Mouse (Mus musculus): ENCODE results near the gene Cdc34b. TPM values are rescaled to one million over a fixed set of nuclear protein-coding genes. Genes with fewer than 3 reads are reported as not detected.

Cdc34b gene
- total and polyA plus RNA-seq, 2 experiments from 2014 or later, result not detected

DNA sequence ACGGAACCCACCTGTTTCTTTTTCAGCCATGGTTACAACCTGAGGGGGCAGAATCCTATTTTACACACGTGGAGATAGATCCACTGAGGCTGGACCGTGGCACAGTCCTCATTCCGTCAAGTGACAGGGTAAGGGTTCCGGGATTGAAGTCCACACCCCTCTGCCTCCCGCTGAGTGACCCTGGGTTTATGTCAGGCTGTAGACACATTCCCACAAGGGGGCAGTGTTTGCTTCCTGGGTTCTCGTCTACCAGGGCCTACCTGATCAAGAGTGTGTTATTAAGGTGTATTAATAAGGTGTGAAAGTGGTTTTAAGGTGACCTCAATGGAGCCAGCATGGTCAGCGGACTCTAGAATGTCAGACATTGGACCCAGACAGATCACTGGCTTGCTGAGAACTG, 8.8 kb upstream of the Cdc34b start:
- DNase-seq (no peak), ATAC-seq (no peak)
- Histone ChIP-seq H3K4me1 (ENCODE audit: insufficient read depth) (no peaks in the 10 kb centered on the region), H3K4me3 (ENCODE audit: low read depth, low read length) (no peak overlapping the region), H3K9me3 (ENCODE audit: low read length) (no peaks in the 10 kb centered on the region), H3K27me3 (ENCODE audit: insufficient read depth, low read length) (no peaks in the 10 kb centered on the region), H3K27ac (ENCODE audit: low read depth, low read length) (no peak overlapping the region), H3K4me2 (ENCODE audit: low read depth) (no peak overlapping the region), H3K36me3 (ENCODE audit: insufficient read depth) (no peaks in the 10 kb centered on the region), H3K9ac (no peak overlapping the region)
- 50% methylated on average over 8 of the region's 8 CpGs for WGBS
- TF ChIP-seq CTCF (IDR thresholded peaks at IDR 0.05; ENCODE audit: low read depth), result no peak

DNA sequence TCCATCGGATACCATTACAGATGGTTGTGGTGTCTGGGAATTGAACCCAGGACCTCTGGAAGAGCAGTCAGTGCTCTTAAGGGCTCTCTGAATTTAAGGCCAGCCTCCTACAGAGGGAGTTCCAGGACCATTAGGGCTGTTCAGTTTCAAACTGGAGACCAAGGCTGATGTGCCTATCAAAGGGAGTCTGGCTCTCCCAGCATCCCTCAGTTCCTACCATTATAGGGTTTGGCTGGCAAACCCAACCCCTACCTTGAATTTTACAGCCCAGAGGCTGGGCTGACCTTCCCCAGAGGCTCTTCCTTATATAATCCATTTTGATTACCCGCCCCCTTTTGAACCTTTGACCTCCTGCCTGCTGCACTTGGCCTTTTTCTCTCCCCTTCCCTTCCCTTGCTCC, 5.8 kb upstream of the Cdc34b start:
- DNase-seq, result no peak
- 80% methylated on average over 2 of the region's 2 CpGs for WGBS
- Histone ChIP-seq H3K36me3 (ENCODE audit: insufficient read depth) (no peaks in the 10 kb centered on the region), H3K9ac (no peak overlapping the region), H3K4me1 (ENCODE audit: insufficient read depth) (no peaks in the 10 kb centered on the region), H3K27ac (ENCODE audit: low read depth, low read length) (no peak overlapping the region), H3K4me2 (ENCODE audit: low read depth) (no peak overlapping the region), H3K4me3 (ENCODE audit: low read depth, low read length) (no peak overlapping the region), H3K27me3 (ENCODE audit: insufficient read depth, low read length) (no peaks in the 10 kb centered on the region), H3K9me3 (ENCODE audit: low read length) (no peaks in the 10 kb centered on the region)
- no peak for ATAC-seq
- TF ChIP-seq CTCF (IDR thresholded peaks at IDR 0.05; ENCODE audit: low read depth), result no peak

DNA sequence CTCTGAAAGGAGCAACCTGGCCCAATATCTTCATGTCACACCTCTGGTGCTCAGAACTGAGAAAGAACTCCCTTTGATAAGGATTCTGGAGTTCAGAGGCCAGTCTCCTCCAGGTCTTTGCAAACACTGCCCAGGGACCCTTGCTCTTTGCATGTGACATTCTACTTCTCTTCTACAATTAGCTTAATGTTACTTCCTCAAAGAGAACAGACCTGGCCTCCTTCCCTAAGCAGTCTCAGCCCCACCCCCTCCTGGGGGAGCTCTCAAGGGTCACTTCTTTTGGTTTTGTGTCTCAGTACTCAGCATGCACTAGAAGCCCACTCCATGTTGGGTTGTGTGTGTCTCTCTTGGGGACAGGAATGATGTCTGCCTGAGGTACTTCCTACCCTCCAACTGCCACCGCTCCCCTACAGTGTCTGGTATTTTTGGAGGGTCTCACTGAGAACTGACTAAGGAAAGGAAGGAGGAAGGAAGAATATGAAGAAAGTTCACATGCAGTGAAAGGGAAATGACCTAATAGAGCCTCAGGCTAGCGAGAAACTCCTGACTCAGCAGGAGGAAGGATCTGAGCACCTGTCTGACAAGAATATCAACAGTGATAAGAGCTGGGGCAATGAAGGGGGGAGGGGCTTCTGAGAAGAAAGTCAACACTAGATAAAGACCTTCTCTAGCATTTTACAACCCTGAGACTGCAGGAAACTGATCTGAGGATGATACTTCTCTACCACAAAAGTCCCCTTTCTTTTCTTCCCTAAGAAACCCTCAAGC, 11.5 kb downstream of the Cdc34b start:
- H3K27me3 ChIP-seq (ENCODE audit: insufficient read depth, low read length), result no peaks in the 10 kb centered on the region
- H3K9me3 ChIP-seq (ENCODE audit: low read length), result no peaks in the 10 kb centered on the region
- H3K4me3 ChIP-seq (ENCODE audit: low read depth, low read length), result no peak overlapping the region
- H3K36me3 ChIP-seq (ENCODE audit: insufficient read depth), result no peaks in the 10 kb centered on the region
- DNase-seq (no peak), ATAC-seq (no peak)
- H3K4me1 ChIP-seq (ENCODE audit: insufficient read depth), result no peaks in the 10 kb centered on the region
- H3K9ac ChIP-seq, result no peak overlapping the region
- 79% methylated on average over 2 of the region's 2 CpGs for WGBS
- no peak overlapping the region for H3K4me2 ChIP-seq (ENCODE audit: low read depth)
- TF ChIP-seq CTCF (IDR thresholded peaks at IDR 0.05; ENCODE audit: low read depth), result no peak
- H3K27ac ChIP-seq (ENCODE audit: low read depth, low read length), result no peak overlapping the region

DNA sequence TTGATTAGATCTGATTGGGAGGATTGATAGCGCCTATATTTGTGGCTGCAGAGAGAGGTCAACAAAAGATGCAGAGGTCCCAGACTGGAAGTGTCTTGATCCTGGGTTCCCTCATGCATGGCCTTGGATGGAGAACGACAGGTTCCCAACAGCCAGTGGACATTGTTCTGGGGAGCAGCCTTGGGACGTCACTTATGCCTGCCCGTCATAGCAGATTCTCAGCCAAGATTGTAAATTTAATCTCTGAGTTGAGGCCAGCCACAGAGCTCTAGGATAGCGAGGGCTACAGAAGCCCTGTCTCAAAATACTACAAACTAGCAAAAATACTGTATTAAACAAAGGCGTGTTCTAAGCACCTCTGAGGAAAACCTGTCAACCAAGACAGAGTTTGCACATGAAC, 18.3 kb downstream of the Cdc34b start:
- 87% methylated on average over 6 of the region's 6 CpGs for WGBS
- no peak for ATAC-seq
- TF ChIP-seq CTCF (IDR thresholded peaks at IDR 0.05; ENCODE audit: low read depth), result no peak

DNA sequence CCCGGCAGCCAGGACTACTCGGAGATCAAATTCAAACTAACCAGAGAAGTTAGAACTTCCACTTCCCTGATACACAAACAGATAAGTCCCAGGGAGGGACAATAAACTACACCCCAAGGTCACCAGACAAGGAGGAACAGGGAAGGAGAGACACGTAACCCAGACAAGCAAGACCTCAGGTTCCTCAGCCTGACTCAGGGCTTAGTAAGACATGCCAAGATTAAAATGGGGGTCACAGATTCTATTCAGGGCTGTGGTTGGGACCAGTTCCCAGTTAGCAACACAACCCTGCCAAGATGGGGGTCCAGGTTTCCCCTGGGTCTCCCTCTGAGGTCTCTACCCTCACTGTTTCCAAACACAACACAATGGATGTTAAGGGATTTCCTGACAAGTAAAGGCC, 18.8 kb downstream of the Cdc34b start:
- Histone ChIP-seq H3K4me2 (ENCODE audit: low read depth) (no peak overlapping the region), H3K27ac (ENCODE audit: low read depth, low read length) (no peak overlapping the region), H3K27me3 (ENCODE audit: insufficient read depth, low read length) (no peaks in the 10 kb centered on the region), H3K9me3 (ENCODE audit: low read length) (no peaks in the 10 kb centered on the region), H3K4me3 (ENCODE audit: low read depth, low read length) (no peak overlapping the region), H3K9ac (no peak overlapping the region), H3K4me1 (ENCODE audit: insufficient read depth) (no peaks in the 10 kb centered on the region), H3K36me3 (ENCODE audit: insufficient read depth) (no peaks in the 10 kb centered on the region)
- no peak for DNase-seq
- TF ChIP-seq CTCF (IDR thresholded peaks at IDR 0.05; ENCODE audit: low read depth), result no peak
- 81% methylated on average over 3 of the region's 3 CpGs for WGBS
- ATAC-seq, result no peak

More for the DNA sequence above, 18.3 kb downstream of the Cdc34b start:
- no peak for DNase-seq
- Histone ChIP-seq H3K27me3 (ENCODE audit: insufficient read depth, low read length) (no peaks in the 10 kb centered on the region), H3K9ac (no peak overlapping the region), H3K27ac (ENCODE audit: low read depth, low read length) (no peak overlapping the region), H3K36me3 (ENCODE audit: insufficient read depth) (no peaks in the 10 kb centered on the region), H3K9me3 (ENCODE audit: low read length) (no peaks in the 10 kb centered on the region), H3K4me3 (ENCODE audit: low read depth, low read length) (no peak overlapping the region), H3K4me2 (ENCODE audit: low read depth) (no peak overlapping the region), H3K4me1 (ENCODE audit: insufficient read depth) (no peaks in the 10 kb centered on the region)

DNA sequence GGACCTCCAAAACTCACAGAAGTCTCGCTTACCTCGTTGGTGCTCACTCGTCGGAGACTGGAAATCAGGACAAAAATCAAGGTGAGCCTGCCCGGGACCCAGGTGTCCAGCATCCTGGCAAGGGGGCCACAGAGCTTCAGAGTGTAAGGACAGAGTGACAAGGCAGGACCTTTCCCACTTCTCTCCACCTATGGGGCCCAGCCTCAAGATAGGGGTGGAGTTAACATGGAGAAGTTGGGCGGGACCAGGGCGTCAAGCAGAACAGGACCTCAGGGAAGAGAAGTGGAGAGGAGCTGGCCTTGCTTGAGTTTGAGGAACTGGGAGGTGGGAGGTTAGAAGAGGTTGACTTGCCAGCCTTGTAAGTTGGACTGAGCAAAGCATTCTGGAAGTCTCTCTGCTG, 19.2 kb downstream of the Cdc34b start:
- no peak overlapping the region for H3K4me2 ChIP-seq (ENCODE audit: low read depth)
- no peaks in the 10 kb centered on the region for H3K27me3 ChIP-seq (ENCODE audit: insufficient read depth, low read length)
- ATAC-seq, result no peak
- no peaks in the 10 kb centered on the region for H3K9me3 ChIP-seq (ENCODE audit: low read length)
- no peaks in the 10 kb centered on the region for H3K4me1 ChIP-seq (ENCODE audit: insufficient read depth)
- H3K4me3 ChIP-seq (ENCODE audit: low read depth, low read length), result no peak overlapping the region
- no peak for DNase-seq
- no peak for TF ChIP-seq CTCF (IDR thresholded peaks at IDR 0.05; ENCODE audit: low read depth)
- no peak overlapping the region for H3K27ac ChIP-seq (ENCODE audit: low read depth, low read length)
- 81% methylated on average over 7 of the region's 7 CpGs for WGBS
- no peak overlapping the region for H3K9ac ChIP-seq
- no peaks in the 10 kb centered on the region for H3K36me3 ChIP-seq (ENCODE audit: insufficient read depth)

DNA sequence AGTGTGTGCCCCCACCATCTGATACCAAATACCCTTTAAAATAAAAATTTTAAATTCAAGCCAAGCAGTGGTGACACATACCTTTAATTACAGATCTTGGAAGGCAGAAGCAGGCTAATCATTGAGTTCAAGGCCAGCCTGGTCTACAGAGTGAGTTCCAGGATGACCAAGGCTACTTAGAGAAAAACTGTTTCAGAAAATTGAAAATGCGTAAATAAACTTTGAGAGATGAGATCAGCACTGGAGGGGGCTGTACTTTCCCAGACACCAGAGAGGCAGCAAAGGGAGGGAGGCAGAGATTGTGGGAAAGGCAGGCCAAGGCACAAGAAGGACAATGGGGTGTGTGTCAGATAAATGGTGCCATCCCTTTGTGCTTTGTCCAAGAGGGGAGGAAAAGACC, 20.7 kb downstream of the Cdc34b start:
- no peak overlapping the region for H3K9ac ChIP-seq
- no peak overlapping the region for H3K27ac ChIP-seq (ENCODE audit: low read depth, low read length)
- H3K27me3 ChIP-seq (ENCODE audit: insufficient read depth, low read length), result no peaks in the 10 kb centered on the region
- TF ChIP-seq CTCF (IDR thresholded peaks at IDR 0.05; ENCODE audit: low read depth), result no peak
- H3K4me1 ChIP-seq (ENCODE audit: insufficient read depth), result no peaks in the 10 kb centered on the region
- 91% methylated on average over 1 of the region's 1 CpGs for WGBS
- no peaks in the 10 kb centered on the region for H3K36me3 ChIP-seq (ENCODE audit: insufficient read depth)
- H3K4me2 ChIP-seq (ENCODE audit: low read depth), result no peak overlapping the region
- no peak for DNase-seq
- no peak for ATAC-seq
- H3K4me3 ChIP-seq (ENCODE audit: low read depth, low read length), result no peak overlapping the region
- no peaks in the 10 kb centered on the region for H3K9me3 ChIP-seq (ENCODE audit: low read length)
